Mouse (Mus musculus) liver, embryonic 12.5 days (tissue): ENCODE measurements around the gene Aifm3. TPM values are rescaled to one million over a fixed set of nuclear protein-coding genes. Genes with fewer than 3 reads are reported as not detected.
A peak's percentile ranks its signal among the peaks of the same experiment; 100 is the strongest.

Source experiments
- ATAC-seq: fragments of 200-750 bp; cut with Nextera tagmentation; 2 replicates; pipeline ENCODE4 v1.8.0; 2017; ENCODE audit warnings: moderate number of reproducible peaks, mild to moderate bottlenecking, moderate library complexity
- H3K27ac ChIP-seq: fragments of 300-500 bp; sonication (generic); 2 replicates; pipeline ENCODE4 v1.5.1; 2016; ENCODE audit warnings: mild to moderate bottlenecking
- H3K27me3 ChIP-seq: fragments of 300-500 bp; sonication (generic); replicated peaks from 2 replicates; pipeline ENCODE4 v1.6.1; 2016; ENCODE audit warnings: mild to moderate bottlenecking, moderate library complexity
- H3K36me3 ChIP-seq: fragments of 300-500 bp; sonication (generic); 2 replicates; pipeline ENCODE4 v1.6.1; 2016; ENCODE audit warnings: mild to moderate bottlenecking, moderate library complexity
- H3K4me1 ChIP-seq: fragments of 300-500 bp; sonication (generic); 2 replicates; pipeline ENCODE4 v1.6.1; 2016
- H3K4me2 ChIP-seq: fragments of 300-500 bp; sonication (generic); 2 replicates; pipeline ENCODE4 v1.6.1; 2016; ENCODE audit warnings: mild to moderate bottlenecking, moderate library complexity
- H3K4me3 ChIP-seq: fragments of 300-500 bp; sonication (generic); 2 replicates; pipeline ENCODE4 v1.5.1; 2016; ENCODE audit warnings: mild to moderate bottlenecking, moderate library complexity
- H3K9ac ChIP-seq: fragments of 300-500 bp; sonication (generic); 2 replicates; pipeline ENCODE4 v1.6.1; 2016; ENCODE audit warnings: mild to moderate bottlenecking, moderate library complexity
- H3K9me3 ChIP-seq: fragments of 300-500 bp; sonication (generic); replicated peaks from 2 replicates; pipeline ENCODE4 v1.6.1; 2016; ENCODE audit warnings: mild to moderate bottlenecking, moderate library complexity
- WGBS: fragments of 180-500 bp; shearing (Covaris S2); methylation state at CpG from one replicate; pipeline ENCODE4 v1.1.7; 2016; ENCODE audit not compliant: insufficient replicate concordance; 5-methylcytosine and 5-hydroxymethylcytosine counted together
- polyA plus RNA-seq: library from polyadenylated mRNA; unstranded; fragments of >200 nt; fragmentation: Nextera tagmentation; extraction: Ambion mirVana; gene quantifications from 2 replicates; pipeline ENCODE4 v1.2.1, GENCODE M21; 2016

The Aifm3 gene
- 0.83 and 0.98 TPM in 2 replicates for polyA plus RNA-seq

- H3K4me3 ChIP-seq: peak within 1 kb of the TSS; percentile 57
- no peaks in the 10 kb centered on the region for H3K9me3 ChIP-seq
- H3K27me3 ChIP-seq: peaks cover 29% of the 10 kb centered on the region
- peaks cover 32% of the 10 kb centered on the region for H3K36me3 ChIP-seq
- peak; percentile 78 for ATAC-seq
- peak within 1 kb of the TSS; percentile 65 for H3K9ac ChIP-seq
- no peak within 1 kb of the TSS for H3K27ac ChIP-seq
- WGBS: 2% methylated on average over 46 of the region's 47 CpGs
- peak within 1 kb of the TSS; percentile 87 for H3K4me2 ChIP-seq
- peaks cover 28% of the 10 kb centered on the region for H3K4me1 ChIP-seq
These were observed at the start of gene Aifm3 for GRCm38 (mm10) chr16:17489469-17490111. TSS of gene Aifm3 (plus strand) at chr16:17489611.

GRCm38 (mm10) chr16:17451541-17452372, 37.7 kb upstream of the Aifm3 start, which contains the start of gene Crkl:
TSS of gene Crkl (plus strand) at chr16:17451987.
- WGBS: under 1% methylated on average over 63 of the region's 63 CpGs
- Histone ChIP-seq H3K27me3 (no peaks in the 10 kb centered on the region), H3K9me3 (no peaks in the 10 kb centered on the region), H3K4me1 (peaks cover 39% of the 10 kb centered on the region), H3K4me3 (peak within 1 kb of the TSS; percentile 98), H3K27ac (peak within 1 kb of the TSS; percentile 94), H3K36me3 (peaks cover 21% of the 10 kb centered on the region), H3K4me2 (peak within 1 kb of the TSS; percentile 79), H3K9ac (peak within 1 kb of the TSS; percentile 96)
- ATAC-seq: peak; percentile 96

GRCm38 (mm10) chr16:17452373-17452715, 37.1 kb upstream of the Aifm3 start:
- Histone ChIP-seq H3K9me3 (no peaks in the 10 kb centered on the region), H3K27me3 (no peaks in the 10 kb centered on the region)
- under 1% methylated on average over 24 of the region's 24 CpGs for WGBS

GRCm38 (mm10) chr16:17456901-17457300, 32.5 kb upstream of the Aifm3 start:
- no peak overlapping the region for H3K4me2 ChIP-seq
- no peak overlapping the region for H3K4me3 ChIP-seq
- H3K27ac ChIP-seq: no peak overlapping the region
- ATAC-seq: no peak
- peaks cover 55% of the 10 kb centered on the region for H3K36me3 ChIP-seq
- H3K9me3 ChIP-seq: no peaks in the 10 kb centered on the region
- peaks cover 60% of the 10 kb centered on the region for H3K4me1 ChIP-seq
- H3K9ac ChIP-seq: no peak overlapping the region
- 100% methylated on average over 1 of the region's 1 CpGs for WGBS
- no peaks in the 10 kb centered on the region for H3K27me3 ChIP-seq

More at GRCm38 (mm10) chr16:17452373-17452715, 37.1 kb upstream of the Aifm3 start:
- peak overlapping the region; percentile 96 for H3K9ac ChIP-seq
- peaks cover 25% of the 10 kb centered on the region for H3K36me3 ChIP-seq
- H3K4me3 ChIP-seq: peak overlapping the region; percentile 98
- peak overlapping the region; percentile 94 for H3K27ac ChIP-seq
- H3K4me1 ChIP-seq: peaks cover 45% of the 10 kb centered on the region
- ATAC-seq: peak; percentile 48
- peak overlapping the region; percentile 79 for H3K4me2 ChIP-seq

GRCm38 (mm10) chr16:17460254-17460653, 29.2 kb upstream of the Aifm3 start:
- no peak overlapping the region for H3K4me2 ChIP-seq
- no peaks in the 10 kb centered on the region for H3K27me3 ChIP-seq
- no peak overlapping the region for H3K9ac ChIP-seq
- peaks cover 53% of the 10 kb centered on the region for H3K4me1 ChIP-seq
- WGBS: 73% methylated on average over 4 of the region's 4 CpGs
- no peak overlapping the region for H3K4me3 ChIP-seq
- no peak overlapping the region for H3K27ac ChIP-seq
- no peaks in the 10 kb centered on the region for H3K9me3 ChIP-seq
- H3K36me3 ChIP-seq: peaks cover 60% of the 10 kb centered on the region
- ATAC-seq: no peak

GRCm38 (mm10) chr16:17461596-17461995, 27.8 kb upstream of the Aifm3 start:
- ATAC-seq: no peak
- H3K9me3 ChIP-seq: no peaks in the 10 kb centered on the region
- 0 out of 2 replicates have a peak overlapping the region, but pooled peaks have one; percentile 13 for H3K27ac ChIP-seq
- H3K9ac ChIP-seq: no peak overlapping the region
- peaks cover 47% of the 10 kb centered on the region for H3K4me1 ChIP-seq
- WGBS: 70% methylated on average over 1 of the region's 1 CpGs
- H3K4me2 ChIP-seq: peak overlapping the region; percentile 19
- H3K4me3 ChIP-seq: no peak overlapping the region
- H3K36me3 ChIP-seq: peaks cover 48% of the 10 kb centered on the region
- H3K27me3 ChIP-seq: no peaks in the 10 kb centered on the region

- 82% methylated on average over 2 of the region's 2 CpGs for WGBS
These were observed 26.2 kb upstream of the Aifm3 start for GRCm38 (mm10) chr16:17463184-17463583.

GRCm38 (mm10) chr16:17466875-17467663, 22.3 kb upstream of the Aifm3 start:
- no peak overlapping the region for H3K9ac ChIP-seq
- H3K27ac ChIP-seq: no peak overlapping the region
- WGBS: 63% methylated on average over 4 of the region's 4 CpGs
- H3K4me3 ChIP-seq: no peak overlapping the region
- H3K27me3 ChIP-seq: no peaks in the 10 kb centered on the region
- ATAC-seq: no peak
- H3K4me2 ChIP-seq: no peak overlapping the region
- peaks cover 15% of the 10 kb centered on the region for H3K4me1 ChIP-seq
- peaks cover 53% of the 10 kb centered on the region for H3K36me3 ChIP-seq
- H3K9me3 ChIP-seq: no peaks in the 10 kb centered on the region

More at GRCm38 (mm10) chr16:17463184-17463583, 26.2 kb upstream of the Aifm3 start:
- no peak for ATAC-seq
- H3K4me3 ChIP-seq: no peak overlapping the region
- no peak overlapping the region for H3K27ac ChIP-seq
- H3K27me3 ChIP-seq: no peaks in the 10 kb centered on the region
- H3K9ac ChIP-seq: no peak overlapping the region
- no peaks in the 10 kb centered on the region for H3K9me3 ChIP-seq
- no peak overlapping the region for H3K4me2 ChIP-seq
- H3K36me3 ChIP-seq: peaks cover 40% of the 10 kb centered on the region
- H3K4me1 ChIP-seq: peaks cover 36% of the 10 kb centered on the region

- Histone ChIP-seq H3K27ac (no peak overlapping the region), H3K4me1 (peaks cover 11% of the 10 kb centered on the region; the same call in 1 of the 2 replicates), H3K9me3 (no peaks in the 10 kb centered on the region), H3K36me3 (peaks cover 77% of the 10 kb centered on the region), H3K4me2 (no peak overlapping the region), H3K27me3 (no peaks in the 10 kb centered on the region), H3K4me3 (no peak overlapping the region), H3K9ac (no peak overlapping the region)
- ATAC-seq: no peak
- 68% methylated on average over 6 of the region's 6 CpGs for WGBS
These were observed 16.9 kb upstream of the Aifm3 start for GRCm38 (mm10) chr16:17472498-17472897.

- H3K27ac ChIP-seq: no peak overlapping the region
- no peak for ATAC-seq
- no peak overlapping the region for H3K9ac ChIP-seq
- H3K36me3 ChIP-seq: peaks cover 86% of the 10 kb centered on the region
- no peak overlapping the region for H3K4me2 ChIP-seq
- H3K4me1 ChIP-seq: peaks cover 27% of the 10 kb centered on the region
- no peaks in the 10 kb centered on the region for H3K9me3 ChIP-seq
- H3K27me3 ChIP-seq: no peaks in the 10 kb centered on the region
- no peak overlapping the region for H3K4me3 ChIP-seq
These were observed 15.3 kb upstream of the Aifm3 start for GRCm38 (mm10) chr16:17474091-17474490.

GRCm38 (mm10) chr16:17474761-17475160, 14.7 kb upstream of the Aifm3 start:
- ATAC-seq: no peak
- peaks cover 85% of the 10 kb centered on the region for H3K36me3 ChIP-seq
- no peak overlapping the region for H3K4me3 ChIP-seq
- no peak overlapping the region for H3K9ac ChIP-seq
- peaks cover 32% of the 10 kb centered on the region for H3K4me1 ChIP-seq
- no peak overlapping the region for H3K4me2 ChIP-seq
- WGBS: 80% methylated on average over 2 of the region's 2 CpGs
- H3K27me3 ChIP-seq: no peaks in the 10 kb centered on the region
- no peaks in the 10 kb centered on the region for H3K9me3 ChIP-seq
- no peak overlapping the region for H3K27ac ChIP-seq
